Mouse (Mus musculus) layer of hippocampus, adult 8-10 months (tissue): Measurements from ENCODE around the gene Kcnq1. TPM values are rescaled to one million over a fixed set of nuclear protein-coding genes. Genes with fewer than 3 reads are reported as not detected.

Source experiments
- DNase-seq, 2 experiments: peaks; one replicate each; pipeline ENCODE4 v3.0.0; 2022; ENCODE audit warnings: low spot score in 2 of 2
- total RNA-seq, 4 experiments: library from RNA; stranded (reverse); gene quantifications; 2 replicates each; pipeline ENCODE4 v1.2.4; 2022

Gene Kcnq1
- total RNA-seq, 4 experiments from 2014 or later, result 0.61 to 1.2 (median 0.83) TPM

- DNase-seq, result peak in 1 of 2 experiments; percentile 39
These were observed 19.0 kb upstream of the Kcnq1 start for GRCm38 (mm10) chr7:143087070-143087579.

GRCm38 (mm10) chr7:143093847-143094246, 12.3 kb upstream of the Kcnq1 start:
- no peak for DNase-seq

- DNase-seq, result peak in 1 of 2 experiments; percentile 47
These were observed 11.3 kb upstream of the Kcnq1 start, which contains the start of gene Trpm5 for GRCm38 (mm10) chr7:143094592-143095553. Gene Trpm5 (minus strand): TSS chr7:143094642.

- no peak for DNase-seq
These were observed 10.6 kb upstream of the Kcnq1 start for GRCm38 (mm10) chr7:143095554-143095907.

GRCm38 (mm10) chr7:143100759-143101158, 5.4 kb upstream of the Kcnq1 start:
- peak in 1 of 2 experiments; percentile 19 for DNase-seq

- no peak for DNase-seq
These were observed 784 bp upstream of the Kcnq1 start for GRCm38 (mm10) chr7:143105258-143105897.

- DNase-seq, result no peak
These were observed 707 bp downstream of the Kcnq1 start for GRCm38 (mm10) chr7:143106672-143107465.

GRCm38 (mm10) chr7:143108200-143108599, 2.0 kb downstream of the Kcnq1 start:
- DNase-seq, result no peak

GRCm38 (mm10) chr7:143108996-143109660, 3.0 kb downstream of the Kcnq1 start:
- no peak for DNase-seq

- DNase-seq, result no peak
These were observed 3.5 kb downstream of the Kcnq1 start for GRCm38 (mm10) chr7:143109696-143110095.

GRCm38 (mm10) chr7:143110803-143111202, 4.6 kb downstream of the Kcnq1 start:
- DNase-seq, result no peak

GRCm38 (mm10) chr7:143111719-143112118, 5.6 kb downstream of the Kcnq1 start:
- no peak for DNase-seq

GRCm38 (mm10) chr7:143112395-143112794, 6.2 kb downstream of the Kcnq1 start:
- DNase-seq, result no peak

GRCm38 (mm10) chr7:143114773-143115172, 8.6 kb downstream of the Kcnq1 start:
- DNase-seq, result no peak

GRCm38 (mm10) chr7:143116521-143116920, 10.4 kb downstream of the Kcnq1 start:
- DNase-seq, result no peak

- DNase-seq, result no peak
These were observed 13.2 kb downstream of the Kcnq1 start for GRCm38 (mm10) chr7:143119407-143119806.

- no peak for DNase-seq
These were observed 13.7 kb downstream of the Kcnq1 start for GRCm38 (mm10) chr7:143119826-143120225.

GRCm38 (mm10) chr7:143122191-143122590, 16.0 kb downstream of the Kcnq1 start:
- no peak for DNase-seq

- DNase-seq, result no peak
These were observed 17.9 kb downstream of the Kcnq1 start for GRCm38 (mm10) chr7:143123876-143124669.

- no peak for DNase-seq
These were observed 18.7 kb downstream of the Kcnq1 start for GRCm38 (mm10) chr7:143124902-143125301.
